Mouse (Mus musculus) bone marrow, adult 2 months (tissue): ENCODE results near the gene Prrc2c. TPM values are rescaled to one million over a fixed set of nuclear protein-coding genes. Genes with fewer than 3 reads are reported as not detected.

Experiments
- H3K27ac ChIP-seq: fragments of 200-500 bp; 2 replicates; pipeline ENCODE4 v1.5.1; 2012; ENCODE audit warnings: low read depth, mild to moderate bottlenecking, control low read depth, inconsistent platforms, low read length; ENCODE audit not compliant: control insufficient read depth, poor library complexity, insufficient read depth
- H3K4me1 ChIP-seq: fragments of 200-500 bp; 2 replicates; pipeline ENCODE4 v1.6.1; 2011; ENCODE audit warnings: low read length; ENCODE audit not compliant: control insufficient read depth, insufficient read depth
- H3K4me3 ChIP-seq: fragments of 200-500 bp; replicated peaks from 2 replicates; pipeline ENCODE3; 2011; ENCODE audit warnings: mild to moderate bottlenecking, low read depth, low read length, control low read depth; ENCODE audit not compliant: control insufficient read depth
- CTCF ChIP-seq: fragments of 200-500 bp; IDR thresholded peaks from 2 replicates; pipeline ENCODE4 v1.5.1; 2011; ENCODE audit warnings: low read length, control low read depth; ENCODE audit not compliant: control insufficient read depth, insufficient read depth
- POLR2A ChIP-seq: fragments of 200-500 bp; IDR thresholded peaks from 2 replicates; pipeline ENCODE4 v1.6.1; 2011; ENCODE audit warnings: low read depth, mild to moderate bottlenecking, control low read depth, low read length, borderline replicate concordance; ENCODE audit not compliant: control insufficient read depth
- WGBS: fragments of 180-500 bp; shearing (Covaris S2); methylation state at CpG from one replicate; pipeline ENCODE4 v1.1.7; 2018; 5-methylcytosine and 5-hydroxymethylcytosine counted together
- polyA plus RNA-seq: library from polyadenylated mRNA; stranded (reverse); fragments of >200 nt; gene quantifications from 2 replicates; pipeline ENCODE4 v1.2.4, GENCODE M21; 2011; ENCODE audit warnings: low replicate concordance; ENCODE audit not compliant: missing spikeins, insufficient read depth, insufficient read length

The Prrc2c gene
- polyA plus RNA-seq, 1 experiment, result 95.5 TPM

DNA sequence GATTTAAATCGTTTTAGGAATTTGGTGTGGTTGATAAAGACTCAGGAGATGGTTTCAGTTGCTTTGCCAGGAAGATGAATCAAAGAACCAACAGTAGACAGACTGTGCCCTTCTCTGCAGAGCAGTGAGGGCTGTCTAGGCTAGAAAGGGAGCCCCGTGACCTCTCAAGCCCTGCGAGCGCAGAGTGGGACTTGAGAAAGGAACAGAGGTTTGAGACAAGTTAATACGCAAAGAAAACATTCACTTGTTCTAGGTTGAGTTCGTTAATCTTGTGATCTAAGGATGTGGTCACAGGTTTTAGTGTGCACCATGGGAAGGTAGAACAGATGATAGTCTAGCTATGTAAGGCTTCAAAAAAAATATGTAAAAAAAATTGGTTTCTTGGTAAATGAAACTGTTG is 12.4 kb downstream of the Prrc2c start:
- no peak for TF ChIP-seq POLR2A
- no peak for TF ChIP-seq CTCF
- no peaks in the 10 kb centered on the region for H3K4me1 ChIP-seq
- H3K4me3 ChIP-seq, result no peak overlapping the region
- no peak overlapping the region for H3K27ac ChIP-seq
- WGBS, result 56% methylated on average over 6 of the region's 6 CpGs

DNA sequence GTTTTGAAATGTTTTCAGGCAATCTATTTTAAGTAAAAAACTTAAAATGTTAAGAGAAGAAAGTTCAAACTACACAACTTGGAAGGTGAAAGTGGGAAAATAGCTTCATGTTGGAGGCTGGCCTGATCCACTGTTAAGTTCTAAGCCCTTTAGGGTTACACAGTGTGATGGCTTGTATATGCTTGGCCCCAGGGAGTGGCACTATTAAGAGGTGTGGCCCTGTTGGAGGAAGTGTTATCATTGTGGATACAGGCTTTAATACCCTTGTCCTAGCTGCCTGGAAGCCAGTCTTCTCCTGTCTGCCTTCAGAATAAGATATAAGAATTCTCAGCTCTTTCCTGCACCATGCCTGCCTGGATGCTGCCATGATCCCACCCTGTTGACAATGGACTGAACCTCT is 16.7 kb downstream of the Prrc2c start:
- no peak for TF ChIP-seq POLR2A
- no peak for TF ChIP-seq CTCF
- Histone ChIP-seq H3K27ac (no peak overlapping the region), H3K4me3 (no peak overlapping the region), H3K4me1 (no peaks in the 10 kb centered on the region)

DNA sequence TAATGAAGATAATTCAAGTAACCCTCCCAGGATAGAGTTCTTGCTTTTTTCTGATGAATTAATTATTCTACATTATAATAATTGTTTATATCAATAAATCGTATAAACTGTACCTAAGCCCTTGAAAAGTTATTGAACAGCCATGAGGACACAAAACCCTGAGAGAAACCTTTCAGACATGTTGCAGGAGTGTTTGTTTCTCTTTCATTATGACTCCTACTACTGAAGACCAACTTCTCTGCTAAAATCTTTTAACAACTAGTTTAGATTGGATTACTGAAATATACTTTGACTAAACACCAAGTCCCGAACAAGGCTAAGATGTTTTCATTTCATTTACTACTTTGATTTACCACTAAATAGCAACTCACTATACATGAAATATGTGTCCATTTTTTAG is 19.7 kb downstream of the Prrc2c start:
- Histone ChIP-seq H3K27ac (no peak overlapping the region), H3K4me3 (no peak overlapping the region), H3K4me1 (no peaks in the 10 kb centered on the region)
- 88% methylated on average over 2 of the region's 2 CpGs for WGBS
- TF ChIP-seq CTCF (no peak), POLR2A (no peak)

DNA sequence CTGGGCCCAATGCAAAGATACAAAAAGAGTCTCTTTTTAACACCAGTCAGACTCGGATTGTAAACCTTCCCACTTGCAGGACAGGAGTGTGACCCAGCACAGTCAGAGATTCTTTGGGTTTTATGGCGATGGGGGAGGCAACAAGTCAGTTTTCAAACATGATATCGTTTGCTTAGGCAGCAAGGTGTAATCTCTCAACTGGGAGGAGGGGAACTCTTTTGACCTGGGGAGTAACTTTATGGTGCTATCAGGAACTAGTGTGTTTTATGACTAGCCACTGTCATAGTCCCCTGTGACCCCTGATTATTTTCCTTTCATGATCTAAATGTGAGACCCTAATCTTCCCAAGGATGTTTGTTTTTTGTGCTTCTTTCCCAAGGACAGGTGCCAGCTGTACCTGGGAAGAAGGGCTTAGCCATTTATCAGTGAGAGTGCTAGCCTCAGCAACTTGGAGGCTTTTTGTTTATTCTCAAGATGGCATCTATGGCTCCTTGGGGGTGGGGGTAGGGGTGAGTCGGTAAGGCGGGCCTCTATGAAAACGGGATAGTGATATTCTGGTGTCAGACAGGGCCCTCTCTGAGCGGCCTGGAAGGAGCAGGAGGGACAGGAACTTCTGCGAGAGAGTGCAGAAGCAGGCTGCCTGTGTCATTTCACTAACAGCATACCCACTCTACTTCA is 39.8 kb downstream of the Prrc2c start:
- Histone ChIP-seq H3K4me3 (no peak overlapping the region), H3K27ac (no peak overlapping the region), H3K4me1 (no peaks in the 10 kb centered on the region)
- no peak for TF ChIP-seq CTCF
- no peak for TF ChIP-seq POLR2A
- 76% methylated on average over 8 of the region's 8 CpGs for WGBS

DNA sequence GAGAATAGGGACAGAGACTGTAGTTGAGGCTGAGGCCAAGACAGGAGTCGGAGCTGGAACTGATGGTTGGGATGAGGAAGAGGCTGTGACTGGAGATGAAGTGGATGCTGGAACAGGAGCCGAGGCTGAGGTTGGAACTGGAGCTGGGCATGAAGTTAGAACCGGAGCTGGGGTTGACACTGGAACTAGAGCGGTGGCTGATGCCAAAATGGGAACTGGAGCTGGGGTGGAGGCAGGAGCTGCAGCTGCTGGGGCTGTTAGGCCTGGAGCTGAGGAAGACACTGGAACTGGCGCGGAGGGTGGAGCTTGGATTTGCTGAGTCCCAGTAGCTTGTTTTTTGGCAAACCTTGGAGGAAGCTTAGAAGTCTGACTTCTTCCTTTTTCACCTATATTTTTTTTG is 42.5 kb downstream of the Prrc2c start:
- no peak overlapping the region for H3K27ac ChIP-seq
- over 99% methylated on average over 6 of the region's 6 CpGs for WGBS
- H3K4me3 ChIP-seq, result no peak overlapping the region
- no peaks in the 10 kb centered on the region for H3K4me1 ChIP-seq
- TF ChIP-seq CTCF (no peak), POLR2A (no peak)

DNA sequence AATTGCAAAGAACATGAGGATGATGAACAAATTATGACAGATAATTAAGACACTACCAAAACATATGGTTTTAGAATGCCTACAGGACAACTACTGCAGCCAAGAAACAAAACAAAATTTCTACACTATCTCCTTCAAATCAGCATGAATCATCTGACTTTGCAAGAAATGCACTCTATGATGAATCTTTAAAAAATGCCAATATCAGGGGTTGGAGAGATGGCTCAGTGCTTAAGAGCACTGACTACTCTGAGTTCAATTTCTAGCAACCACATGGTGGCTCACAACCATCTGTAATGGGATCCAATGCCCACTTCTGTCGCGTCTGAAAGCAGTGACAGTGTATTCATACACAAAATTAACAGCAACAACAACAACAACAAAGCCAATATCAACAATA is 46.6 kb downstream of the Prrc2c start:
- TF ChIP-seq POLR2A, result no peak
- TF ChIP-seq CTCF, result no peak
- Histone ChIP-seq H3K4me3 (no peak overlapping the region), H3K4me1 (no peaks in the 10 kb centered on the region), H3K27ac (no peak overlapping the region)
- 85% methylated on average over 2 of the region's 2 CpGs for WGBS

DNA sequence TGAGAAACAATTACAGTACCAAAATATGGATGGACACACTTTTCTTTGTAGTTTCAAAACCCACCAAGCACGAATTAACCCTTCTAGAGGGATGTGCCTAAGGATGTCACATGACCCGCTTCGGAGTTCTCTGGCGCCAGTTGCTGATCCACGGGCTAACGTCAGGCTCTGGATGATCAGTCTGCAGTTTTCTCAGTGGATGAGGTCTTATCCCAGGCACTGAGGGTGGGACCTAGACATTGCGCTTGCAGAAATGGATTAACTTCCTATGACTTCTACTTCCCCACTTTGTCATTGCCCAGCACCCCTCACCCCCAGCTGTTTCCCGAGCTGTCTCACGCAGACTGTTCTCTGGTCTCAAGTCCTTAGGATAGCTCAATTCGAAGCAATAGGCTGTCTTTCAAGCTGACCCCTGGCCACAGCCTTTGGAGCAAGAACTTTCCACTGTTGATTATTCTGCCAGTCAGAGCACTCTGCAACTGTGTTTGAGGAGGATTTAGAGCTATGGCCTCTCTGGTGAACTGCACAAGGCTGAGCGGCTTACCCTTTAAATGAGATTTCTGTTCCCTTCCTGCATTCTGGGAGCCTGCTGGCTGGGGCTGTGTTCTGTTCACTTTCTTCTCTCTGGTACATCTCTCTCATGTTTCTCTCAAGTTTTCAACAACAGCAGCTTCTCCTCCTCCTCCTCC is 74.7 kb downstream of the Prrc2c start:
- WGBS, result 5% methylated on average over 11 of the region's 11 CpGs

DNA sequence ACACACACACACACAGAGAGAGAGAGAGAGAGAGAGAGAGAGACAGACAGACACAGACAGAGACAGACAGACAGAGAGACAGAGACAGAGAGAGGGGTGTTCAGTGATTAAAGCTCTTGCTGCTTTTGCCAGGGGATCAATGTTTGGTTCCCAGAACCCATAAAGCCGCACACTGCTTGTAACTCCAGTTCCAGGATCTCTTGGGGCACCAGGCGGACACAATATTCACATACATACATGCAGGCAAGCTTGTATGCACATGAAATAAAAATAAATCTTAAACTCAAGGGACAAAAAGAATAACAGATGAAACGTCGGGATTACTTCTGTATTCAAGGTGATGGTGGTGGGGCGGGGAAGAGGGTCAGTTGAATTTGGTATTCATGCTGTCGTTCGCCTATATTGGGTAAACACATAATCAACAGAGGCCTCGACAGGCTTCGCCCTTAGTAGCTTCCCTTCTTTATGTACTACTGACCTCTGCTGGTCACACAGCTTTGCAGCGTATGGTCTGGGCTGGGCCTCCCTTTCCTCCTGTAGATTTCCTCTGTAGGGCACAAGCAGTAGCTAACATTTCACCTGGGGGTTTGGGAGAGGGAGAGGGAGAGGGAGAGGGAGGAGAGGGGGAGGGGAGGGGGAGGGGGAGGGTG is 75.4 kb downstream of the Prrc2c start:
- H3K4me3 ChIP-seq, result no peak overlapping the region
- no peak for TF ChIP-seq POLR2A
- TF ChIP-seq CTCF, result peak; percentile 76
- 18% methylated on average over 10 of the region's 10 CpGs for WGBS

More for the DNA sequence above, 74.7 kb downstream of the Prrc2c start:
- Histone ChIP-seq H3K27ac (no peak overlapping the region), H3K4me3 (no peak overlapping the region), H3K4me1 (no peaks in the 10 kb centered on the region; the same call in 1 of the 2 replicates)
- TF ChIP-seq CTCF, result no peak

More for the DNA sequence above, 75.4 kb downstream of the Prrc2c start:
- no peaks in the 10 kb centered on the region; the same call in 1 of the 2 replicates for H3K4me1 ChIP-seq
- no peak overlapping the region for H3K27ac ChIP-seq
